Mouse (Mus musculus) ES-Bruce4 (cell line): Measurements from ENCODE around the gene Kif26b.

Experiments used
- CTCF ChIP-seq: IDR thresholded peaks from one replicate; pipeline ENCODE4 v1.8.1; 2011; ENCODE audit warnings: low read depth, low read length
- EP300 ChIP-seq: IDR thresholded peaks from 2 replicates; pipeline ENCODE4 v1.6.1; 2011; ENCODE audit warnings: low read depth, low read length; ENCODE audit not compliant: insufficient read depth
- POLR2A ChIP-seq: IDR thresholded peaks from one replicate; pipeline ENCODE4 v1.8.1; 2011; ENCODE audit warnings: low read length; ENCODE audit not compliant: insufficient read depth

DNA sequence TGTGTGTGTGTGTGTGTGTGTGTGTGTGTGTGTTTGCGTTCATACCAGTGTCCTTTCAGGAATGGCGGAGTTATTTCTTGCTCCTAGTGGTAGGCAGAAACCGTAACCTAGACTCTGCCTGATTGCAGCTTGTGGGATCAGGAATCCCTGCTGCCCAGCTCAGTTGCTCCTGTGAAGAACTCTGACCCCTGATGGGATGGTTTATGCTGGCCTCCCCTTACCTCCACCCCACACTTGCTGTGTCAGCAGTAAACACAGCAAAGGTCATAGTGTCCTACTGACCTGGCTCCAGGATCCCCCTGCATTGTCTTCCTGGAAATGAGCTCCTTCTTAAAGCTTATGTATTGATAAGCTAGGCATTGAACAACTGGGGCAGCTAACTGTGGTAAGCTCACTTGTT, 162.8 kb downstream of the Kif26b start:
- TF ChIP-seq CTCF (no peak), POLR2A (no peak), EP300 (no peak)
